In the genomic region with DNA sequence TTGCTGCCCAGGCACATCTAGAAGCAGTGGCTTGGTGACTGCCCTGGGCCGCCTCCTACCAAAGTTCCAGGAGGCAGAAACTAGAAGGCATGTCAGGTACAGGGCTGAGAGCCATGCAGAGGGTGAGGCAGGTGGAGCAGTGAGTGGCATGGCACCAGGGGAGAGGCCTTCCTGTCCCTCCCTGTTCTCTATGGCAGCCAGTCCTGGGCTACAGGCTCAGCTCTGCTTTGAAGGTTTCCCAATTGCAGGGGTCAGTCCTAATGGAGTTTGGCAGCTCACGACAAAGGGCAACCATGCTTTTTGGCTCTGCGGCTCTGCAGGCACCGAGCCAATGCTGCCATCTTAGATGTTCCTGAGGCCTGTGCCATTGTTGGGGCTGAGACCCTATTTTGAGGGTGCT, we compare ENCODE assay signal across 19 mouse cellular contexts. TPM values are rescaled to one million over a fixed set of nuclear protein-coding genes. Genes with fewer than 3 reads are reported as not detected.
A peak's percentile ranks its signal among the peaks of the same experiment; 100 is the strongest.
DNase-seq lines count a peak whose midpoint lies in the region; ATAC-seq and TF ChIP-seq lines count a peak whose summit lies in the region.
"Had no signal": no experiment of that assay in that cellular context is flagged by ENCODE, and none has a peak within 500 bp of the region (broad histone marks: within the 10 kb centered on the region; RNA-seq: fewer than 3 reads in every experiment).

No protein-coding gene starts in this region.

- no peak for TF ChIP-seq POLR2A in bone marrow, adult 2 months (IDR thresholded peaks at IDR 0.05; ENCODE audit: borderline replicate concordance, control insufficient read depth, low read depth, low read length)

- peak overlapping the region; percentile 35; the same call in 1 of the 2 replicates for H3K27ac ChIP-seq in hindbrain, embryonic 13.5 days
- no peak overlapping the region for H3K27ac ChIP-seq in hindbrain, embryonic 14.5 days
- no peak overlapping the region; the same call in 1 of the 2 replicates for H3K27ac ChIP-seq in midbrain, embryonic 14.5 days (replicated peaks; ENCODE audit: low read depth, low read length)
- H3K27ac ChIP-seq in midbrain, embryonic 11.5 days (ENCODE audit: low read depth, low read length): no peak overlapping the region
- peak overlapping the region; percentile 64 for H3K27ac ChIP-seq in bone marrow, adult 2 months (ENCODE audit: control insufficient read depth, insufficient read depth, low read depth, low read length, poor library complexity)
- H3K27ac ChIP-seq: embryonic facial prominence, embryonic 10.5 days; kidney, embryonic 15.5 days; left cerebral cortex, adult 2 months; limb, embryonic 10.5 days; liver, embryonic 14.5 days had no signal

- WGBS in hindbrain, embryonic 13.5 days: 90% methylated on average over 4 of the region's 4 CpGs
- WGBS in hindbrain, embryonic 14.5 days: 89% methylated on average over 4 of the region's 4 CpGs
- 95% methylated on average over 4 of the region's 4 CpGs for WGBS in midbrain, embryonic 14.5 days
- WGBS in midbrain, embryonic 11.5 days: 94% methylated on average over 4 of the region's 4 CpGs
- 91% methylated on average over 4 of the region's 4 CpGs for WGBS in bone marrow, adult 2 months

- ATAC-seq in hindbrain, embryonic 13.5 days (ENCODE audit: low FRiP score): no peak
- no peak for ATAC-seq in hindbrain, embryonic 14.5 days (ENCODE audit: low FRiP score)
- no peak for ATAC-seq in midbrain, embryonic 14.5 days (ENCODE audit: low FRiP score, low TSS enrichment)
- no peak for ATAC-seq in midbrain, embryonic 11.5 days (ENCODE audit: low FRiP score)
- ATAC-seq: forebrain, embryonic 14.5 days; inflammation-experienced regulatory T-cells, adult 6 months had no signal

- peaks cover 6% of the 10 kb centered on the region; the same call in 1 of the 2 replicates for H3K4me1 ChIP-seq in hindbrain, embryonic 13.5 days (replicated peaks)
- H3K4me1 ChIP-seq in hindbrain, embryonic 14.5 days (replicated peaks; ENCODE audit: control insufficient read depth, insufficient read depth, low read length): no peaks in the 10 kb centered on the region
- H3K4me1 ChIP-seq in midbrain, embryonic 14.5 days (ENCODE audit: control insufficient read depth, insufficient read depth, low read length): no peaks in the 10 kb centered on the region
- H3K4me1 ChIP-seq in midbrain, embryonic 11.5 days (ENCODE audit: control insufficient read depth, insufficient read depth, low read length): no peaks in the 10 kb centered on the region
- no peaks in the 10 kb centered on the region; the same call in 1 of the 2 replicates for H3K4me1 ChIP-seq in bone marrow, adult 2 months (ENCODE audit: control insufficient read depth, insufficient read depth, low read length)
- H3K4me1 ChIP-seq: kidney, embryonic 15.5 days; limb, embryonic 10.5 days had no signal

- no peak overlapping the region for H3K4me3 ChIP-seq in hindbrain, embryonic 13.5 days
- H3K4me3 ChIP-seq in hindbrain, embryonic 14.5 days (replicated peaks; ENCODE audit: low read length): no peak overlapping the region
- no peak overlapping the region for H3K4me3 ChIP-seq in midbrain, embryonic 14.5 days (replicated peaks; ENCODE audit: low read depth, low read length)
- no peak overlapping the region for H3K4me3 ChIP-seq in midbrain, embryonic 11.5 days (ENCODE audit: low read depth, low read length)
- peak overlapping the region; percentile 12 for H3K4me3 ChIP-seq in bone marrow, adult 2 months (replicated peaks; ENCODE audit: control insufficient read depth, low read depth, low read length)
- H3K4me3 ChIP-seq: embryonic facial prominence, embryonic 10.5 days; kidney, embryonic 15.5 days; left cerebral cortex, adult 2 months; limb, embryonic 10.5 days had no signal

- H3K27me3 ChIP-seq in hindbrain, embryonic 13.5 days: no peaks in the 10 kb centered on the region
- H3K27me3 ChIP-seq in hindbrain, embryonic 14.5 days (ENCODE audit: control insufficient read depth, insufficient read depth, low read length): no peaks in the 10 kb centered on the region
- no peaks in the 10 kb centered on the region for H3K27me3 ChIP-seq in midbrain, embryonic 14.5 days (ENCODE audit: control insufficient read depth, insufficient read depth, low read length)
- H3K27me3 ChIP-seq in midbrain, embryonic 11.5 days (ENCODE audit: control insufficient read depth, insufficient read depth, low read length): no peaks in the 10 kb centered on the region
- H3K27me3 ChIP-seq: kidney, embryonic 15.5 days had no signal

- no peak for TF ChIP-seq CTCF in bone marrow, adult 2 months (IDR thresholded peaks at IDR 0.05; ENCODE audit: control insufficient read depth, insufficient read depth, low read length)

- H3K36me3 ChIP-seq in hindbrain, embryonic 13.5 days: peaks cover 79% of the 10 kb centered on the region
- peaks cover 77% of the 10 kb centered on the region for H3K36me3 ChIP-seq in hindbrain, embryonic 14.5 days (replicated peaks; ENCODE audit: control insufficient read depth, insufficient read depth)
- peaks cover 90% of the 10 kb centered on the region for H3K36me3 ChIP-seq in midbrain, embryonic 14.5 days (ENCODE audit: control insufficient read depth, insufficient read depth, low read length)
- H3K36me3 ChIP-seq in midbrain, embryonic 11.5 days (ENCODE audit: control insufficient read depth, insufficient read depth, low read length): peaks cover 37% of the 10 kb centered on the region

- H3K9me3 ChIP-seq in hindbrain, embryonic 13.5 days: no peaks in the 10 kb centered on the region
- no peaks in the 10 kb centered on the region for H3K9me3 ChIP-seq in hindbrain, embryonic 14.5 days (ENCODE audit: control insufficient read depth, low read length)
- H3K9me3 ChIP-seq in midbrain, embryonic 14.5 days (ENCODE audit: control insufficient read depth, low read length): no peaks in the 10 kb centered on the region
- no peaks in the 10 kb centered on the region for H3K9me3 ChIP-seq in midbrain, embryonic 11.5 days (ENCODE audit: control insufficient read depth, low read length)
- H3K9me3 ChIP-seq: embryonic facial prominence, embryonic 10.5 days; kidney, embryonic 15.5 days; limb, embryonic 10.5 days had no signal

- H3K4me2 ChIP-seq in hindbrain, embryonic 13.5 days: no peak overlapping the region
- H3K4me2 ChIP-seq in hindbrain, embryonic 14.5 days (replicated peaks): no peak overlapping the region
- H3K4me2 ChIP-seq in midbrain, embryonic 14.5 days (ENCODE audit: low read length): no peak overlapping the region
- no peak overlapping the region for H3K4me2 ChIP-seq in midbrain, embryonic 11.5 days
- H3K4me2 ChIP-seq: kidney, embryonic 15.5 days had no signal

- DNase-seq in heart, adult 11 months: peak; percentile 87
- DNase-seq in heart, adult 9 months (ENCODE audit: low spot score in 2 of 2): no peak
- no peak for DNase-seq in hindbrain, embryonic 14.5 days (ENCODE audit: low spot score)
- DNase-seq in midbrain, embryonic 14.5 days: peak; percentile 13
- DNase-seq in midbrain, embryonic 11.5 days (ENCODE audit: low spot score, missing footprints): no peak
- DNase-seq in left cerebral cortex, adult 11 months (ENCODE audit: low spot score): no peak
- DNase-seq: B cell, adult 2 months; cerebellum, postnatal 36 days; lung, postnatal 14 days; thymus, postnatal 25 days had no signal

- no peak overlapping the region for H3K9ac ChIP-seq in hindbrain, embryonic 13.5 days
- no peak overlapping the region for H3K9ac ChIP-seq in hindbrain, embryonic 14.5 days
- H3K9ac ChIP-seq in midbrain, embryonic 14.5 days (replicated peaks; ENCODE audit: low read length): no peak overlapping the region
- H3K9ac ChIP-seq in midbrain, embryonic 11.5 days (ENCODE audit: low read length): no peak overlapping the region
- H3K9ac ChIP-seq: kidney, embryonic 15.5 days; liver, embryonic 14.5 days had no signal

RNA-seq across cellular contexts. Expression of gene Anapc7, which starts 32.9 kb away (rescaled TPM):
- 46.7 and 51.8 TPM in 2 replicates for polyA plus RNA-seq in hindbrain, embryonic 13.5 days (2015; fragmentation: Nextera tagmentation; extraction: Ambion mirVana)
- polyA plus RNA-seq in hindbrain, embryonic 14.5 days (2014; fragmentation: Nextera tagmentation; extraction: Ambion mirVana): 27.2 and 28.8 TPM in 2 replicates
- polyA plus RNA-seq in midbrain, embryonic 14.5 days (2014; fragmentation: Nextera tagmentation; extraction: Ambion mirVana): 27.5 and 39.6 TPM in 2 replicates
- polyA plus RNA-seq in midbrain, embryonic 11.5 days (2014; fragmentation: Nextera tagmentation; extraction: Ambion mirVana): 30.5 and 32.0 TPM in 2 replicates
- polyA plus RNA-seq in bone marrow, adult 2 months (2011; ENCODE audit: insufficient read depth, insufficient read length, low replicate concordance, missing spikeins): 17.7 and 17.8 TPM in 2 replicates

RNA-seq across cellular contexts. Expression of gene Atp2a2, which starts 47.6 kb away (rescaled TPM):
- polyA plus RNA-seq in hindbrain, embryonic 13.5 days (2015; fragmentation: Nextera tagmentation; extraction: Ambion mirVana): 39.4 and 41.2 TPM in 2 replicates
- 74.1 and 74.7 TPM in 2 replicates for polyA plus RNA-seq in hindbrain, embryonic 14.5 days (2014; fragmentation: Nextera tagmentation; extraction: Ambion mirVana)
- 46.5 and 59.3 TPM in 2 replicates for polyA plus RNA-seq in midbrain, embryonic 14.5 days (2014; fragmentation: Nextera tagmentation; extraction: Ambion mirVana)
- polyA plus RNA-seq in midbrain, embryonic 11.5 days (2014; fragmentation: Nextera tagmentation; extraction: Ambion mirVana): 43.4 and 45.8 TPM in 2 replicates
- 19.9 and 35.8 TPM in 2 replicates for polyA plus RNA-seq in bone marrow, adult 2 months (2011; ENCODE audit: insufficient read depth, insufficient read length, low replicate concordance, missing spikeins)

Comparison
In these comparisons a context has a peak if more than half of its experiments do, and no peak if none do; other contexts are left out.
1. DNase-seq: peak in heart, adult 11 months (single experiment) and midbrain, embryonic 14.5 days (single experiment); none in heart, adult 9 months (0 of 2), hindbrain, embryonic 14.5 days (single experiment), midbrain, embryonic 11.5 days (single experiment) and left cerebral cortex, adult 11 months (single experiment).
2. H3K27ac ChIP-seq: peak in hindbrain, embryonic 13.5 days (single experiment) and bone marrow, adult 2 months (single experiment); none in hindbrain, embryonic 14.5 days (single experiment), midbrain, embryonic 14.5 days (single experiment) and midbrain, embryonic 11.5 days (single experiment).